Mouse (Mus musculus) layer of hippocampus, postnatal 25 days (tissue): ENCODE measurements around the gene Cox11. TPM values are rescaled to one million over a fixed set of nuclear protein-coding genes. Genes with fewer than 3 reads are reported as not detected.

Experiments
- total RNA-seq, 2 experiments: library from RNA; stranded (reverse); gene quantifications; 2 replicates each; pipeline ENCODE4 v1.2.3; 2021

Gene Cox11
- total RNA-seq, 2 experiments from 2014 or later: 23.9 to 29.0 TPM

Other genes starting within 250 kb of the Cox11 start
- gene Hlf, start 247.3 kb upstream of the Cox11 start, total RNA-seq: 10 to 100 TPM; 65.0 to 70.5 TPM
- 10 to 100 TPM; 11.1 to 11.8 TPM for gene Stxbp4, start 89 bp upstream of the Cox11 start, total RNA-seq
- 10 to 100 TPM; 19.7 to 23.4 TPM for gene Tom1l1, start 50.2 kb downstream of the Cox11 start, total RNA-seq